Mouse (Mus musculus): ENCODE results near the gene Hoxb3. TPM values are rescaled to one million over a fixed set of nuclear protein-coding genes. Genes with fewer than 3 reads are reported as not detected.
A peak's percentile ranks its signal among the peaks of the same experiment; 100 is the strongest.

The Hoxb3 gene
- polyA plus RNA-seq, 1 experiment from 2014 or later: 0.26 TPM

GRCm38 (mm10) chr11:96352691-96353521, 29.8 kb downstream of the Hoxb3 start:
- Histone ChIP-seq H3K4me3 (replicated peaks) (peak overlapping the region; percentile 32), H3K9ac (no peak overlapping the region; the same call in 1 of the 2 replicates), H3K27ac (replicated peaks) (peak overlapping the region; percentile 9; the same call in 1 of the 2 replicates), H3K9me3 (replicated peaks) (no peaks in the 10 kb centered on the region), H3K4me1 (replicated peaks) (no peaks in the 10 kb centered on the region), H3K36me3 (replicated peaks) (no peaks in the 10 kb centered on the region), H3K4me2 (peak overlapping the region; percentile 20; the same call in 1 of the 2 replicates), H3K27me3 (peaks cover 96% of the 10 kb centered on the region)
- no peak for ATAC-seq (ENCODE audit: insufficient read depth)
- under 1% methylated on average over 75 of the region's 75 CpGs for WGBS (ENCODE audit: insufficient replicate concordance)

DNA sequence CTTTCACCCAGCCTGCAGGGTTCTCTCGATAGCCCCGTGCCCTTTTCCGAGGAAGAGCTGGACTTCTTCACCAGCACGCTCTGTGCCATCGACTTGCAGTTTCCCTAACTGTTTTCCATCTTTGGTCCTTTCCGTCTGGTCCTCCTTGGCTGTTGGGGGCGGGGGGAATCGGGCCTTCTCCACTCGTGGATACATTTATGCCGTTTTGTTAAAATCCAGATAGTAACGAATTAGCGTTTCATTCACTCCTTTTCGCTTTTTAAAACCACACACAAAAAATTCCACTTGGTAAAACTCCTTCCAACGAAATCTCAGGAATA, 30.4 kb downstream of the Hoxb3 start:
- 3% methylated on average over 14 of the region's 14 CpGs for WGBS (ENCODE audit: insufficient replicate concordance)
- Histone ChIP-seq H3K36me3 (replicated peaks) (no peaks in the 10 kb centered on the region), H3K4me2 (no peak overlapping the region), H3K4me1 (replicated peaks) (no peaks in the 10 kb centered on the region), H3K27me3 (peaks cover 94% of the 10 kb centered on the region), H3K9ac (no peak overlapping the region; the same call in 1 of the 2 replicates), H3K9me3 (replicated peaks) (no peaks in the 10 kb centered on the region), H3K4me3 (replicated peaks) (peak overlapping the region; percentile 32), H3K27ac (replicated peaks) (0 out of 2 replicates have a peak overlapping the region, but pooled peaks have one; percentile 9)
- ATAC-seq (ENCODE audit: insufficient read depth): no peak

DNA sequence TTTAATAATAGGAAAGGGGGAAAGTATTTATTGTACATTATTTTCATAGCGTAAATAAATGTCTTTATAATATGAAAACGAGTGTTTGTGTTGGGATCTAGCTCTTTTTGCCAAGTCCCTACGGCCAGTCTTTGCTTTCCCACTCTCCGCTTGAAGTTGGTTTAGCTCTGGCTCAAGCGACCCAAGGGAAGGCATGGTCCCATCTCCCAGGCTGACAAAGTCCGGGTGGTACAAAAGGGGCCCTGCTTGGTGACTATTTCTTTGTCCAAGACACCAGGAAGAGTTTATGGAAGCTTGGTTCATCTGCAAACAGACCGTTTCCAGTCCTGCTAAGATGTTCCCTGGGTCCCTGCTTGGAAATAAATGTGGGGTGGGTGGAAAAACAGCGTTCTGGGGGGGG, 30.8 kb downstream of the Hoxb3 start:
- no peak for ATAC-seq (ENCODE audit: insufficient read depth)

DNA sequence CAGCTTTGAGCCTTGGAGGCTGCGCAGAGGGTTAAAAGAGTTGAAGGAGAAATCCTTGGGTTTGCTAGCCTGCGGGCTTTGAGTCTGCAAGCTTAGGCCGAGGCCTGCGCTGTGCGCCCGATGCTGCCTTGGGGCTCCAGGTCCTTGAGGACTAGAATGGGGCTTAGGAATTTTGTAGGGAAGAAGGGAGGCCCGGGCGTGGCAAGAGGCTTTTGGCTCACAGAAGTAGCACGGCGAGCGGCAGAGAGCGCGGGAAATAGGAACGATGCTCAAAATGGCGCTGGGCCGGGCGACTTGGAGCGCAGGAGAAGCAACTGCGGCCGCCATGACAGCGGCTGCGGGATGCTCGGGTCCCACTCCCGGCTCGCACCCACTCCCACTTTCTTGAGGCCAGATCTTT, 31.2 kb downstream of the Hoxb3 start:
- 3% methylated on average over 25 of the region's 25 CpGs for WGBS (ENCODE audit: insufficient replicate concordance)
- peak overlapping the region; percentile 36 for H3K4me2 ChIP-seq
- no peak for ATAC-seq (ENCODE audit: insufficient read depth)
- H3K4me3 ChIP-seq (replicated peaks): 0 out of 2 replicates have a peak overlapping the region, but pooled peaks have one; percentile 2
- no peaks in the 10 kb centered on the region for H3K9me3 ChIP-seq (replicated peaks)
- H3K4me1 ChIP-seq (replicated peaks): no peaks in the 10 kb centered on the region
- H3K36me3 ChIP-seq (replicated peaks): no peaks in the 10 kb centered on the region
- H3K27me3 ChIP-seq: peaks cover 85% of the 10 kb centered on the region
- H3K9ac ChIP-seq: no peak overlapping the region
- no peak overlapping the region for H3K27ac ChIP-seq (replicated peaks)

More for the DNA sequence above, 30.8 kb downstream of the Hoxb3 start:
- Histone ChIP-seq H3K4me2 (peak overlapping the region; percentile 36; the same call in 1 of the 2 replicates), H3K4me3 (replicated peaks) (0 out of 2 replicates have a peak overlapping the region, but pooled peaks have one; percentile 2), H3K9me3 (replicated peaks) (no peaks in the 10 kb centered on the region), H3K27me3 (peaks cover 89% of the 10 kb centered on the region), H3K9ac (no peak overlapping the region), H3K36me3 (replicated peaks) (no peaks in the 10 kb centered on the region), H3K4me1 (replicated peaks) (no peaks in the 10 kb centered on the region), H3K27ac (replicated peaks) (no peak overlapping the region)
- 17% methylated on average over 8 of the region's 8 CpGs for WGBS (ENCODE audit: insufficient replicate concordance)

DNA sequence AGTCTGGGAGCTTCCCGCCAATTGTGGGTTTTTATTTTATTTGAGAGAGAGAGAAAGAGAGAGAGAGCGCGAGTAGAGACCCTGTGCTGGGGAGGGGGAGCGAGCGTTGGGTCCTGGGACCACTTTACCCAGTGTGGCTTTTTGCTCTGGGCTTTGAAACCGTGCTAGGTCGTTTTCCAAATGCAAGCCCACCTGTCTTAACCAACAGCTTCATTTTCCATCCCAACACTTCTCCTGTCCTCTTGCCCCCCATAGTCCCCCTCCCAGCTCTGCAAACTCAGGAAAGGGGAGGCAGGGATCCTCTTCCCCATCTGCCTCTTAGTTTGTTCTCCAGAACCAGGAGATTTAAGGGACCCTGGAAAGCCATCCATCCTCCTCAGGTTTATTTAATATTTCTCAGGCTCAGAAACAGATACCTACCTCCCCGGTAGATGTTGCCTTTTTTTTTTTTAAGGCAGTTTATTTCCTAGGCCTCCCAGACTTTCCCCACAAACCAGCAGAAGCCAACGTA, 31.7 kb downstream of the Hoxb3 start:
- Histone ChIP-seq H3K36me3 (replicated peaks) (no peaks in the 10 kb centered on the region), H3K9me3 (replicated peaks) (no peaks in the 10 kb centered on the region), H3K27me3 (peaks cover 84% of the 10 kb centered on the region), H3K9ac (no peak overlapping the region), H3K27ac (replicated peaks) (no peak overlapping the region), H3K4me2 (peak overlapping the region; percentile 36; the same call in 1 of the 2 replicates), H3K4me3 (replicated peaks) (no peak overlapping the region), H3K4me1 (replicated peaks) (no peaks in the 10 kb centered on the region)
- WGBS (ENCODE audit: insufficient replicate concordance): 12% methylated on average over 9 of the region's 9 CpGs
- ATAC-seq (ENCODE audit: insufficient read depth): no peak

DNA sequence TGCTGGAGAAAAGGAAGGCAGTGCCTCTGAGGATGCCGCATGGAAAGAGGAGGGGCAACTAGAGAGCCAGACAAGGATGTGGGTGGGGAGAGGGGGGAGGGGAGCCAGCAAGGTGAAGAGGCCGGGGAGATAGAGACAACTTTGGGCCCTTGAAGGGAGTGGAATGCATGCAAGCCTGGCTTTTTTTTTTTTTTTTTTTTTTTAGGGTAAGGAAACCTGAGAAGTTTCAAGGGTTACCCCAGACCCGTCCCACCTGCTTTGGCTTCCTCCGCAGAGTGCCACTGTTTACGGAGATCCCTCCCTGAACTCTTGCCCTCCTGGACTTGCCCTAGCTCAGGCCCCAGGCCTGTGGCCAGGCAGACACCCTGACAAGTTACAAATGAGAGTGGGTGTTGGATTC, 40.7 kb downstream of the Hoxb3 start:
- H3K36me3 ChIP-seq (replicated peaks): no peaks in the 10 kb centered on the region
- H3K4me3 ChIP-seq (replicated peaks): no peak overlapping the region
- no peaks in the 10 kb centered on the region for H3K4me1 ChIP-seq (replicated peaks)
- no peak overlapping the region for H3K27ac ChIP-seq (replicated peaks)
- no peak for ATAC-seq (ENCODE audit: insufficient read depth)
- H3K9me3 ChIP-seq (replicated peaks): no peaks in the 10 kb centered on the region
- no peak overlapping the region for H3K9ac ChIP-seq
- peaks cover 77% of the 10 kb centered on the region for H3K27me3 ChIP-seq
- no peak overlapping the region for H3K4me2 ChIP-seq
- WGBS (ENCODE audit: insufficient replicate concordance): 14% methylated on average over 5 of the region's 5 CpGs

DNA sequence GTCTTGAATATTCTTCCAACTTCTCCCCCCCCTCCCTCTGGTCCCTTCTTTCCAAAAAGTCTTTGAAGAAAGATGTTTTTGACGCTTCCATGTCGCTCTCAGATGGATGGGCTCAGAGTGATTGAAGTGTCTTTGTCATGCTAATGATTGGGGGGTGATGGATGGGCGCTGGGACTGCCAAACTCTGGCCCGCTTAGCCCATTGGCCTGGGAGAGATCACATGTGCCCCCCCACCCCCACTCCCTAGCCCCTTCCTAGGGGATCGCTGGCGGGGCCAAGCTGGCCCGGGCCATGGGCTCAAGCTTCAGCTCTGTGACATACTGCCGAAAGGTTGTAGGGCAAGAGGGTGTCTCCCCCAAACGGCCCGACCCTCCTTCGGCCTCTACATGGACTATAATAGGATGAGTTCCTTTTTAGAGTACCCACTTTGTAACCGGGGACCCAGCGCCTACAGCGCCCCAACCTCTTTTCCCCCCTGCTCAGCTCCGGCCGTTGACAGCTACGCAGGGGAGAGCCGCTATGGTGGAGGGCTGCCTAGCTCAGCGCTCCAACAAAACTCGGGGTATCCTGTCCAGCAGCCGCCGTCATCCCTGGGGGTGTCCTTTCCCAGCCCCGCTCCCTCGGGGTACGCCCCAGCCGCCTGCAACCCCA, 42.4 kb downstream of the Hoxb3 start, which contains the start of gene Hoxb1:
TSS of gene Hoxb1 (plus strand) at position 312 of the 651 bp plus-strand sequence.
- Histone ChIP-seq H3K4me2 (no peak within 1 kb of the TSS), H3K9ac (no peak within 1 kb of the TSS), H3K9me3 (replicated peaks) (no peaks in the 10 kb centered on the region), H3K4me1 (replicated peaks) (no peaks in the 10 kb centered on the region), H3K4me3 (replicated peaks) (no peak within 1 kb of the TSS), H3K27ac (replicated peaks) (no peak within 1 kb of the TSS), H3K36me3 (replicated peaks) (no peaks in the 10 kb centered on the region), H3K27me3 (peaks cover 91% of the 10 kb centered on the region)
- WGBS (ENCODE audit: insufficient replicate concordance): 11% methylated on average over 26 of the region's 26 CpGs
- no peak for ATAC-seq (ENCODE audit: insufficient read depth)

DNA sequence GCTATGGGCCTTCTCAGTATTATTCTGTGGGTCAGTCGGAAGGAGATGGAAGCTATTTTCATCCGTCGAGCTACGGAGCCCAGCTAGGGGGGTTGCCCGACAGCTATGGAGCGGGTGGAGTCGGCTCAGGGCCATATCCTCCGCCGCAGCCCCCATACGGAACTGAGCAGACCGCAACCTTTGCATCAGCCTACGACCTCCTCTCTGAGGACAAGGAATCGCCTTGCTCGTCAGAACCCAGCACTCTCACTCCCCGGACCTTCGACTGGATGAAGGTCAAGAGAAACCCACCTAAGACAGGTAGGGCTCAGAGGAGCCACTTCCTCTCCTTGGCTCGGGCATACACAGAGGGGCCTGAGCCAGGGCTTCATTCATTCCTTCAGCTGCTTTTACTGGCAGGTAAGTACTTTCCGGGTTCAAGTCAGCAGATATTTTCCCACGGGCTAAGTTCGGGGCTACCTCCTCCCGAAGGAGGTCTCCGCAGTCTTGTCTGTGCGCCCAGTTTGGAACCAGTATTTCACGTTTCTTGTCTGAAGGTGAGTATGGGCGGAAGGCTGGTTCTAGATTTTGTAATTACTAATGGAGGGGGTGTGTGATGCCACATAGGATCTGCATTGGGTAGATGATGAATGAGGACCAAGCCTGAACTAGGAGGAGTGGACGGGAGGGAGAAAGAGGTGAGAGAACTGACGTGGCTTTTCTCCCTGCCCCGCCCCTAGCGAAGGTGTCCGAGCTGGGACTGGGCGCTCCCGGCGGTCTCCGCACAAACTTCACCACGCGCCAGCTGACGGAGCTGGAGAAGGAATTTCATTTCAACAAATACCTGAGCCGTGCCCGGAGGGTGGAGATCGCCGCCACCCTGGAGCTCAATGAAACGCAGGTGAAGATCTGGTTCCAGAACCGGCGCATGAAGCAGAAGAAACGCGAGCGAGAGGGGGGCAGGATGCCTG, 43.2 kb downstream of the Hoxb3 start:
- H3K4me2 ChIP-seq: no peak overlapping the region
- H3K27me3 ChIP-seq: peaks cover 95% of the 10 kb centered on the region

DNA sequence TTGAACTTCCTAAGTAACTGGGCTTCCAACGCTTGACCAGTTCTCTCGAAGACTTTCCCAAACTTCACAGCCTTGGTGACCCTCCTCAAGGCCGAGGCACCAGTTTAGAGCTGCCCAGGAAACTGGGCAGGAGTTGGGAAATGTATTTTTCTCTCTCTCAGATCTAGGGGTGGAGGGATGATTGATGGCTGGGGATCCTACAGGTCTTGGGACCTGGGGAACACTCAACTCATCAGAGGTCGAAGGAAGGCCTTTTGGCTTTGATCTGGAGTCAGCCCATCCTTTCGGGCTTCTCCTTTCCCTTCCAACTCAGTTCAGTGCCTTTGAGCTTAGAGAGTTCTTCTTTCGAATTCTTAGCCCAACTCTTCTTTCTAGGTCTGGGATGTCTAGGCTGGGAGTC, 44.0 kb downstream of the Hoxb3 start:
- no peaks in the 10 kb centered on the region for H3K36me3 ChIP-seq (replicated peaks)
- H3K9me3 ChIP-seq (replicated peaks): no peaks in the 10 kb centered on the region
- no peak overlapping the region for H3K4me2 ChIP-seq
- no peak overlapping the region for H3K27ac ChIP-seq (replicated peaks)
- H3K9ac ChIP-seq: no peak overlapping the region
- ATAC-seq (ENCODE audit: insufficient read depth): no peak
- H3K4me1 ChIP-seq (replicated peaks): no peaks in the 10 kb centered on the region
- no peak overlapping the region for H3K4me3 ChIP-seq (replicated peaks)
- peaks cover 92% of the 10 kb centered on the region for H3K27me3 ChIP-seq
- WGBS (ENCODE audit: insufficient replicate concordance): 25% methylated on average over 6 of the region's 6 CpGs

More for the DNA sequence above, 43.2 kb downstream of the Hoxb3 start:
- no peak for ATAC-seq (ENCODE audit: insufficient read depth)
- no peaks in the 10 kb centered on the region for H3K4me1 ChIP-seq (replicated peaks)
- no peaks in the 10 kb centered on the region for H3K36me3 ChIP-seq (replicated peaks)
- no peaks in the 10 kb centered on the region for H3K9me3 ChIP-seq (replicated peaks)
- no peak overlapping the region for H3K4me3 ChIP-seq (replicated peaks)
- WGBS (ENCODE audit: insufficient replicate concordance): 4% methylated on average over 47 of the region's 47 CpGs
- no peak overlapping the region for H3K27ac ChIP-seq (replicated peaks)
- H3K9ac ChIP-seq: no peak overlapping the region

GRCm38 (mm10) chr11:96368686-96369085, 45.6 kb downstream of the Hoxb3 start:
- Histone ChIP-seq H3K4me3 (replicated peaks) (no peak overlapping the region), H3K9me3 (replicated peaks) (no peaks in the 10 kb centered on the region), H3K27ac (replicated peaks) (no peak overlapping the region), H3K9ac (no peak overlapping the region), H3K4me2 (no peak overlapping the region), H3K36me3 (replicated peaks) (no peaks in the 10 kb centered on the region), H3K4me1 (replicated peaks) (no peaks in the 10 kb centered on the region), H3K27me3 (peaks cover 92% of the 10 kb centered on the region)
- 18% methylated on average over 5 of the region's 5 CpGs for WGBS (ENCODE audit: insufficient replicate concordance)
- no peak for ATAC-seq (ENCODE audit: insufficient read depth)

Measured in liver, embryonic 15.5 days (tissue).